Mouse (Mus musculus) layer of hippocampus, postnatal 36 days (tissue): ENCODE measurements at regions not wholly inside any gene's neighbourhood (a gene's known extent, or its start where the extent isn't known, plus 50 kb on each side); places are given as distances from the start of the nearest gene placed in this dataset.
"Not testable (repeated sequence)": the region's sequence is repeated elsewhere in the genome, so short reads cannot be mapped to it uniquely, and the experiment has no call there.

Source experiments
- DNase-seq, 2 experiments: peaks; one replicate each; pipeline ENCODE4 v3.0.0; 2022

DNA sequence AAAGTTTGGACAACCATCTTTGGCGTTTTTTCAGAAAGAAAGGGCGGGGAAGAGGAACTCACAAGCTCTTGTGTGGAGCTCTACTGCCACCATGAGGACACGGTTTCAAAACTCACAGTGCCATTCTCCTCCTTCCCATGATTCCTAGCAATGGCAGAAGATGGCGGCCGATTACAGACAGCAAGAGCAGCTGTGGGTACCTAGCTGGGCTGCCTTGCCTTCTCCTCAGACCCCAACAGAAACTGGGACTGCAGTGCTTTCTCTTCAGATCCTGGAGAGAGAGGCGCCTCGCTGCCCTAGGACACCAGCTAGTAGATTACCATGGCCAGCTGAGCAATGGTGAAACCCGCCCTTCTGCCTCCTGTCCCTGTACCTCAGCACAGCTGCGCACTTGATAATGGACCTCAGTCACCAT lies 174.2 kb upstream of the Olfr1324 start:
- DNase-seq: peak in 1 of 2 experiments; percentile 53

DNA sequence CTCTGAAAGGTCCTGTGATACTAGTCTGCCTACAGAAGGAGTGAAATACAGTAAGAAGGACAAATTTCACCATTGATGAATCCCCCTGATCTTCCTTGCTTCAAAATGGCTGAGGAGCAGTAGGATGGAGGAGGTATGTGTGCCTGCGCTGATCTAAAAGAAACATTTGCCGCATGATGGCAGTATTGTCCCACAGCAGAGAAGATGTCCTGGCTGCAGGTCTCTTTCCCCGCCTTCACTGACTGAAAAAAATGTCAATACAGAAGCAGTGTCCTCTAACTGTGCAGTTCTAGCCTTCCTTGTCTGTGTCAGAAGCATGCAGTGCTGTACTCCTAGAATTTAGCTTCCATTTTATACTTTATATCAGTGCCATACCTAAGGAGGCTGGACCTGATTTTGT lies 172.0 kb upstream of the Olfr1324 start:
- DNase-seq: peak in 1 of 2 experiments; percentile 89

DNA sequence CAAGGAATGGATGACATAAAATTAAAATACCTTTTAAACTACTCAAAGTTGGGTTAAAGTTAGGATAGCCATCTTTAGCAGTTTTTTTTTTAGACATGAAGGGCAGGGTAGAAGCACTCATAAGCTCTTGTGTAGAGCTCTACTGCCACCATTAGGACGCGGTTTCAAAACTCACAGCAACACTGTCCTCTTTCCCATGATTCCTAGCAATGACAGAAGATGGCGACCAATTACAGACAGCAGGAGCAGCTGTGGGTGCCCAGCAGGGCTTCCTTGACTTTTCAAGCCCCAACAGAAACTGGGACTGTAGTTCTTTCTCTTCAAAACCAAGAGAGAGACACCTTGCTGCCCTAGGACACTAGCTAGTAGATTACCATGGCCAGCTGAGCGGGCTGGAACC lies 171.5 kb upstream of the Olfr1324 start:
- peak in 1 of 2 experiments; percentile 79 for DNase-seq

DNA sequence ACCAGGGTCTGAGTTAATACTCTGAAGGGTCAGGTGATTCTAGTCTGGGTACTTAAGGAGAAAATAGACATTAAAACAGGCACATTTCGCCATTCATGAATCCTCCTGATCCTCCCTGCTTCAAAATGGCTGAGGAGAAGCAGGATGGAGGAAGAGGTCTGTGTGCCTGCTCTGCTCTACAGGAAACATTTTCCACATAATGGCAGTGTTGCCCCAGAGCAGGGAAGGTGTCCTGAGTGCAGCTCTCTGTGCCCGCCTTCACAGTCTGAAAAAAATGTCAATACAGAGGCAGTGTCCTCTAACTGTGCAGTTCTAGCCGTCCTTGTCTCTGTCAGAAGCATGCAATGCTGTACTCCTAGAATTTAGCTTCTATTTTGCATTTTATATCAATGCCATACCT lies 169.3 kb upstream of the Olfr1324 start:
- DNase-seq: peak in 1 of 2 experiments; percentile 28

DNA sequence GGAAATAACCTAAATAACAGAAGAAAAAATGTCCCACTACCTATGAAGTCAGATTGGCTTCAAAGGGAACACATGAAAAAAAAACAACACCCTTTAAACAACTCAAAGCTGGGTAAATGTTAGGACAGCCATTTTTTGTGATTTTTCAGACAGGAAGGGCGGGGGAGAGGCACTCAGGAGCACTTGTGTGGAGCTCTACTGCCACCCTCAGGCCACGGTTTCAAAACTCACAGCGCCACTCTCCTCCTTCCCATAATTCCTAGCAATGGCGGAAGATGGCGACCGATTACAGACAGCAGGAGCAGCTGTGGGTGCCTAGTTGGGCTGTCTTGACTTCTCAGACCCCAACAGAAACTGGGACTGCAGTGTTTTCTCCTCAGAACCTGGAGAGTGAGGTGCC lies 168.8 kb upstream of the Olfr1324 start:
- peak in 1 of 2 experiments; percentile 50 for DNase-seq

DNA sequence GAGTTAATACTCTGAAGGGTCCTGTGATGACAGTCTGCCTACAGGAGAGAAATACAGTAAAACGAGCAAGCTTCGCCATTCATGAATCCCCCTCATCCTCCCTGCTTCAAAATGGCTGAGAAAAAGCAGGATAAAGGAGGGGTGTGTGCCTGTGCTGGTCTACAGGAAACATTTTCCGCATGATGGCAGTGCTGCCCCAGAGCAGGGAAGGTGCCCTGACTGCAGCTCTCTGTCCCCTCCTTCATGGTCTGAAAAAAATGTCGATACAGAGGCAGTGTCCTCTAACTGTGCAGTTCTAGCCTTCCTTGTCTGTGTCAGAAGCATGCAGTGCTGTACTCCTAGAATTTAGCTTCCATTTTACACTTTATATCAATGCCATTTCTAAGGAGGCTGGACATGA lies 166.7 kb upstream of the Olfr1324 start:
- DNase-seq: peak in 1 of 2 experiments; percentile 26

DNA sequence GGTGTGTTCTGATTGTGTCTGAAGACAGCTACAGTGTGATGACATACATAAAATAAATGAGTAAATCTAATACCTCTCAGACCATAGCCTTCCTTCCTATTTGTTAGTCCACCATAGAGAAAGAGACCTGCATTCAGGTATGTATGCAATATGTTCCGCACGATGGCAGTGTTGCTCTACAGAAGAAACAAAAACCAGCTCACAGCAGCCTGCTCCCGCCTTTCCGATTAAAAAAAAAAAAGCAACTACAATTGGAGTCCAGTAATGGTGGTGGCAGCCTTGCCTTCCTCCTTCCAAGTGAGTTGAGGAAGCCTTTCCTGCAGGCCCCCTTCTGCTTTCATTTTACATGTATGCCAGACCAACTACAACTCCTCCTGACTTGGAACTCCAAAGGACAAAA lies 163.2 kb upstream of the Olfr1324 start:
- DNase-seq: no peak

DNA sequence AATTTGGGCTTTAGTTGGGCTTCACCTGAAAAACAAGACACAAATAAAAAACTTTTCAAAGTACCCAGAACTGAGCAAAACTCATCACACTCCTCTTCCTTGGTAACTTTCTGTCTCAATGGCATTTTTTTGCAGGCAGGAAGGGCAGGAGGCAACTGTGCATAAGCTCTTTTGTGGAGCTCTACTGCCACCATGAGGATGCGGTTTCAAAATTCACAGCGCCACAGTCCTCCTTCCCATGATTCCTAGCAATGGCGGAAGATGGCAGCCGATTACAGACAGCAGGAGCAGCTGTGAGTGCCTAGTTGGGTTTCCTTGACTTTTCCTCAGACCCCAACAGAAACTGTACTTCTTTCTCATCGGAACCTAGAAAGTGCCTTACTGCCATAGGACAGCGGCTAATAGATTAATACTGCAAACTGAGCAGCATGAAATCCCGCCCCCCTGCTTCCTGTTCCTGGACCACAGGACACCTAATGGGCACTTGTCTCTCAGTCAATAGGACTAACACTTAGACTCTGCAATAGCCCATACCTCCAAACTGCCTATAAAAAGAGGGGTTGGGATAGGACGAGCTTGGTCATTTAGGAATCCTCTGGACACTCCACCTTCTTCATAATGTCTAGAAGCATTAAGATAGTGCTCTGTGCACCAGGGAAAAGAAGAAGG lies 162.5 kb upstream of the Olfr1324 start:
- peak in 1 of 2 experiments; percentile 56 for DNase-seq

DNA sequence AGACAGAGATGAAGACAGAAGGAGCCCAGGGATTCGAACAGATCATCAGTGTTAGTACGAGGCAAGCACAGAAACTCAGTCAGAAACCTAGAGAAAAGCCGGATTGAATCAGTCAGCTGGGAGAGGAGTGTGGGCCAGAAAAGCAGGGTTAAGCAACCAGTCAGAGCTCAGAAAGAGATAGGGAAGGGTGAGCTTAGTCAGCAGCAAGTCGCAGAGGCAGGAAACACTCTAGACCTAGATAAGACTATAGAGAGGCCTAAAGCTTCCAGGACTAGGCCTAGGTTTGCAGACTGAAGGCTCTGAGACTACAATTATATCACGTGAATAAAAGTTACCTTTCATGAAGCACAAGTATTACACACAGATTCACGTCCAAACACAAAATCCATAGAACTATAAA lies 160.6 kb upstream of the Olfr1324 start:
- DNase-seq: no peak

DNA sequence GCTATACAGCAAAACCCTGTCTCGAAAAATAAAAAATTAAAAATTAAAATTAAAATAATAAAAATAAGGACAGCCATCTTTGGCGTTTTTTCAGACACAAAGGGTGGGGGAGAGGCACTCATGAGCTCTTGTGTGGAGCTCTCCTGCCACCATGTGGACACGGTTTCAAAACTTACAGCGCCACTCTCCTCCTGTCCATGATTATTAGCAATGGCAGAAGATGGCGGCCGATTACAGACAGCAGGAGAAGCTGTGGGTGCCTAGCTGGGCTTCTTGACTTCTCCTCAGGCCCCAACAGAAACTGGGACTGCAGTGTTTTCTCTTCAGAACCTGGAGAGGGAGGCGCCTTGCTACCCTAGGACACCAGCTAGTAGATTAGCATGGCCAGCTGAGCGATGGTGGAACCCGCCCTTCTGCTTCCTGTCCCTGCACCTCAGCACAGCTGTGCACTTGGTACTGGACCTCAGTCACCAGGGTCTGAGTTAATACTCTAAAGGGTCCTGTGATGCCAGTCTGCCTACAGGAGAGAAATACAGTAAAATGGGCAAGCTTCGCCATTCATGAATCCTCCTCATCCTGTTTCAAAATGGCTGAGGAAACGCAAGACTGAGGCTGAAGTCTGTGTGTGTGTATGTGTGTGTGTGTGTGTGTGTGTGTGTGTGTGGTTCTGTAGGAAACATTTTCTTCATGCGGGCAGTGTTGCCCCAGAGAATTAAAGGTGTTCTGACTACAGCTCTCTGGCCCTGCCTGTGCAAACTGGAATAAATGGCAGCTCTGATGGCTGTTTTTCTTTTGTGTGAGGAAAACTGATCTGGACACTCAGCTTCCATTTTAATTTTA lies 155.7 kb upstream of the Olfr1324 start:
- DNase-seq: peak in 1 of 2 experiments; percentile 47

DNA sequence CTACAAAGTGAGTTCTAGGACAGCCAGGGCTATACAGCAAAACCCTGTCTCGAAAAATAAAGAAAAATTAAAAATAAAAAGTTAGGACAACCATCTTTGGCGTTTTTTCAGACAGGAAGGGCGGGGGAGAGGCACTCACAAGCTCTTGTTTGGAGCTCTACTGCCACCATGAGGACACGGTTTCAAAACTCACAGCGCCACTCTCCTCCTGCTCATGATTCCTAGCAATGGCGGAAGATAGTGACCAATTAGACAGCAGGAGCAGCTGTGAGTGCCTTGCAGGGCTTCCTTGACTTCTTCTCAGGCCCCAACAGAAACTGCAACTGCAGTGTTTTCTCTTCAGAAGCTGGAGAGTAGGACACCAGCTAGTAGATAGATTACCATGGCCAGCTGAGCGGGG lies 151.9 kb upstream of the Olfr1324 start:
- DNase-seq: peak in 1 of 2 experiments; percentile 59

DNA sequence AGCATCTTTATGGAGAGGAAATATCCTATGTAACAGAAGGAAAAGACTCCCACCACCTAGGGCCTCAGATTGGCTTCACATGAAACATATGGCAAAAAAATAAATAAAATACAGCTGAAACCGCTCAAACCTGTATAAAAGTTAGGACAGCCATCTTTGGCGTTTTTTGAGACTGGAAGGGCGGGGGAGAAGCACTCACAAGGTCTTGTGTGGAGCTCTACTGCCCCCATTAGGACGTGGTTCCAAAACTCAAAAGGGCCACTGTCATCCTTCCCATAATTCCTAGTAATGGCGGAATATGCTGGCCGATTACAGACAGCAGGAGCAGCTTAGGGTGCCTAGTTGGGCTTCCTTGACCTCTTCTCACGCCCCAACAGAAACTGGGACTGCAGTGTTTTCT lies 148.5 kb upstream of the Olfr1324 start:
- DNase-seq: peak in 1 of 2 experiments; percentile 85

DNA sequence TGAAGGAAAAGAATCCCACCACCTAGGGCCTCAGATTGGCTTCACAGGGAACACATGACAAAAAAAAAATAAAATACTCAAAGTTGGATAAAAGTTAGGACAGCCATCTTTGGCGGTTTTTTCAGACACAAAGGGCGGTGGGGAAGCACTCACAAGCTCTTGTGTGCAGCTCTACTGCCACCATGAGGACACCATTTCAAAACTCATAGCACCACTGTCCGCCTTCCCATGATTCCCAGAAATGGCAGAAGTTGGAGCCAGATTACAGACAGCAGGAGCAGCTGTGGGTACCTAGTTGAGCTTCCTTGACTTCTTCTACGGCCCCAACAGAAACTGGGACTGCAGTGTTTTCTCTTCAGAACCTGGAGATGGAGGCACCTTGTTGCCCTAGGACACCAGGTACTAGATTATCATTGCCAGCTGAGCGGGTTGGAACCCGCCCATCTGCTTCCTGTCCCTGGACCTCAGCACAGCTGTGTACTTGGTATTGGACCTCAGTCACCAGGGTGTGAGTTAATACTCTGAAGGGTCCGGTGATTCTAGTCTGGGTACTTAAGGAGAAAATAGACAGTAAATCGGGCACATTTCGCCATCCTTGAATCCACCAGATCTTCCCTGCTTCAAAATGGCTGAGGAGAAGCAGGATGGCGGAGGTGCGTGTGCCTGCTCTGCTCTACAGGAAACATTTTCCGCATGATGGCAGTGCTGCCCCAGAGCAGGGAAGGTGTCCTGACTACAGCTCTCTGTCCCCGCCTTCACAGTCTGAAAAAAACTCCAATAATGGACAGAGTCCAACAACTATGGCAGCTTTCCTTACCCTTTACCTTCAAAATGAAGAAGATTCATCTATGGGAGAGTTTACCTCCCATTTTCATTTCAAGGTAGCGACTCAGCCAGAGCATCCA lies 144.1 kb upstream of the Olfr1324 start:
- DNase-seq: peak in 1 of 2 experiments; percentile 81

DNA sequence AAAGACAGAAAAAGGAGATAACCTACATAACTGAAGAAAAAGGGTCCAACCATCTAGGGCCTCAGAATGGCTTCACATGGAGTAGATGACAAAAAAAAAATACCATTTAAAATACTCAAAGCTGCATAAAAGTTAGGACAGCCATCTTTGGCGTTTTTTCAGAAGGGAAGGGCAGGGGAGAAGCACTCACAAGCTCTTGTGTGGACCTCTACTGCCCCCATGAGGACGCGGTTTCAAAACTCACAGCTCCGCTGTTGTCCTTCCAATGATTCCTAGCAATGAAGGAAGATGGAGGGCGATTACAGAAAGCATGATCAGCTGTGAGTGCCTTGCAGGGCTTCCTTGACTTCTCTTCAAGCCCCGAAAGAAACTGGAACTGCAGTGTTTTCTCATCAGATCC lies 140.8 kb upstream of the Olfr1324 start:
- DNase-seq: peak in 1 of 2 experiments; percentile 74

DNA sequence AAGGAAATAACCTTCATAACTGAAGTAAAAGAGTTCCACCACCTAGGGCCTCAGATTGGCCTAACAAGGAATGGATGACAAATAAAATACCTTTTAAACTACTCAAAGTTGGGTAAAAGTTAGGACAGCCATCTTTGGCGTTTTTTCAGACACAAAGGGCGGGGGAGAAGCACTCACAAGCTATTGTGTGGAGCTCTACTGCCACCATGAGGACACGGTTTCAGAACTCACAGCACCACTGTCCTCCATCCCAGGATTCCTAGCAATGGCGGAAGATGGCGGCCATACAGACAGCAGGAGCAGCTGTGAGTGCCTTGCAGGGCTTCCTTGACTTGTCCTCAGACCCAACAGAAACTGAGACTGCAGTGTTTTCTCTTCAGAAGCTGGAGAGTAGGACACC lies 138.0 kb upstream of the Olfr1324 start:
- DNase-seq: peak in 1 of 2 experiments; percentile 81

DNA sequence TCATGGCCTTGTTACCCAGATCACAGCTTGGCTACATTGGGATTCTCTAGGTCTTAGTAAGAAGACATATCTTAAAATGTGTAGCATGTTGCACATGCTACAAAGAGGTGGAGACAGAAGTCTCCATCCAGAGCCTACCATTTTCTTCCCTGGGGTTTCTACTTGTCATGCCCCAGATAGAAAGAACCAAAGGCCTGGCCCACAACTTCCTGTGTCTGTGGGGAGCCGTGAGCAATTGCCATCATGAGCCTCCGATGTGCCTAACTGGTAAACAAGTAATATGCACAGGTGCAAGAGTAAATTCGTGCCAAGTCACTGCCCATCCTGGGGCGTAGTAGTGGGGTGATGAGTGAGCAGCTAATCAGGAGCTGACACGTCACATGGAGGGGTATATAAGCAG lies 136.7 kb upstream of the Olfr1324 start:
- DNase-seq: not testable (repeated sequence)

DNA sequence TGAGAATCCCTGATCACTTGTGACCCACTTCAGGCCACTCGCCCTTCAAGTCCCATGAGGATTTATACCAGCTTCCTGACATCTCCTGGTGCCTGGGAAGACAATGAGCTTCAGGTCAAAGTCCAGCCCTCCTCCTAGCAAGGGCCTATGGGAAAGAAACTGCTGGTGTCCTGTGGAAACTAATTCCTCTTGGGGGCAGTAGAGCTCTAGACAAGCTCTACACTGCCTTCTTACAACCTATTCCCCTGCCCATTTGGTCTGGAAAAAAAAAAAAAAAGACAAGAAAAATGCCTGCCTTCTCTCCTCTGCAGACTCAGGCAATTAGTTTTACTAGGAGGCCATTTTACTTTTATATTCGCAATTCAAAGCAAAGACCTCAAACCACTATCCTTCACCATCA lies 132.6 kb upstream of the Olfr1324 start:
- DNase-seq: peak in 1 of 2 experiments; percentile 27

DNA sequence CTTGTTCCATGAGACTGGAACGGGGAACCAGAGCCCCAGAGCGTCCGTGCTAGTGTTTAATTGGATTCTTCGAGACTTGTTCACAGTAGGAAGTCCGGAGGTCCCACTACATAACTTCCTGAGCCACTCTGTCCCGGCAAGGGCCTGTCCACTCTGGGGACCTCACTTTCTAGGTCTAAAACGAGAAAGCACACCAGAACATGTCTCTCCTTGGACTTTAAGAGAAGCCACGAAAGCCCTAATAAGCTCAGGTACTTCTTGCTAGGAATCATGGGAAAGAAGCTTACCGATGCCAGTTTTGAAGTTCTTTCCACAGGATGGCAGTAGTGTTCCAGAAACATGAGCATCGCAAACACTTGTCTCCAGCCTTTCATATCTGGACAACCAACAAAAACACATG lies 122.0 kb upstream of the Olfr1324 start:
- peak in 1 of 2 experiments; percentile 33 for DNase-seq

DNA sequence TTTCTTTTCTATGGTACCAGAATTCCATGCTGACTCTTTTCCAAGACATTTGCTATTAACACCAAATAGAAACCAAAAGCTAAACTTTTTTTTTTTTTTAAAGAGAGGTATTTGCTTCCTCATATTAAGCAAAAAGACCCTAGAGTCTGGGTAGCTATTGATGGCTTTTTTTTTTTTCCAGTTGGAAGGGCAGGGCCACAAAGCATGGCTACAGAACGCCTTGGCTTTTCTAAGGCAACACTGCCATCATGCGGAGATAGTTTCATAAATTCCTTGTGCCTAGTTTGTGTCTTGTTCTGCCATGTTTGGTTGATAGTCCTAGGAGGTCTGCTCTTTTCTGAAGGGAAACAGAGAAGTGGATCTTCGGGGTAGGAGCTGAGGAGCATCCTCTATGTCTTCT lies 121.4 kb upstream of the Olfr1324 start:
- DNase-seq: peak in 1 of 2 experiments; percentile 80

DNA sequence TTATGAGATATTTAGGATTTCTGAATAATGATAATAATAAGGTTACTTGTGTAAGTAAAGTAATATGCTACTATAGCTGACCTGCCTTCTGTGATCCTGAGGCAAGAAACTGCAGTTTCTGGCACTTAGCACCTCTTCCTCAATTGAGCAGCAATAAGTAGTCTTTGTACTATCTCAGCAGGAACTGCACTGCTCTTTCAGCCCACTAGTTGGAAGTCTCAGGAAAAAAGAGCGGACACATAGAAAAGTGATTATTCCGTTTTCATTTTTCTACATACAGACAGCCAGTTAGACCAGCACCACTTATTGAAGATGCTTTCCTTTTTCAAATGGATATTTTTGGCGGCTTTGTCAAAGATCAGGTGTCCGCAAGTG lies 109.5 kb upstream of the Olfr1324 start:
- not testable (repeated sequence) for DNase-seq

DNA sequence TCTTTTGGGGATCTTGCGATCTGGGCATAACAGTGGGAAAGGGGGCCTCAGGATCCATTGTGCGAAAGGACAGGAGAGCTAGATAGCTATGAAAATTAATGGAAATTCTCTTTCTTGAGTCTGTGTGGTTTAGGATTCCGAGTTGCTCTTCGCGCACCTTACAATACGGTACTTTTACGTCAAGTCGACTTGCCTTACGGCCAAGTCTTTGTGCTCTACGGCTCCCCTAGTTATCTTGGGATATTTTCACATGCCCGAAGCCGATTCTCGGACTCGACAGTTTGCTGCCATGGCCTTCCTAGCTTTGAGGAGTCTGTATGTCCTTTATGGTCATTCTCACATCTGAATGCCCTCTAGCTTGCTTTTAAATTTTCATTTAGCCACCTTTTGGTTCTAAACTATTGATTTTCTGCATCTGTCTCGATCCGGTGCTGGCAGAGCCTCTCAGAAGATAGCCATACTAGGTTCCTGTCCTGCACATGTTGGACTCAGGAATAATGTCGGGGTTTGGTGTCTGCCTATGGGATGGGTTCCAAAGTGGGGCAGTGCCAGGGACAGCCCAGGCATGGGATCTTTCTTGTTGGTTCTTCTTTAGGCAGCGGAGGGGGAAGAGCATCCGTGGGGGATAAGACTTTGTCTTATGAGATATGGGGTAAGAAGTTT lies 109.0 kb upstream of the Olfr1324 start:
- peak in 1 of 2 experiments; percentile 50 for DNase-seq

DNA sequence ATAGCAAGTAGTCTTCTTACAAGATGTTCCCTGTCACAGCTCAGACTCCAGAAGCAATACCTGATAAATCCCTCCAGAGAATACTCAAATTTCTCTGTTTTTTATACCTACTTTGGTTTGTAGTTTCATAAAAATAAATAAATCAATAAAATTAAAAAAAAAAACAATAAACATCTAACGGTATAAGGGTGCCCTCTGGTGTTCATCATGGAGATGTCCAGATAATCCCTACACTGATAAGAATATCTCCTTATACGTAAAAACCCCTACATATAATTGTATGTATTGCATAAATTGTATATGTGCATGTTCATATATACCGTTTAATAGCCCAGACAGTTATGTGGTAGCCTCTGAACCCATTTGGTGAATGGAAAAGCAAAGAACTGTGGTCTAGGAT lies 75.7 kb upstream of the Olfr1324 start:
- no peak for DNase-seq
